13 mouse cellular contexts compared by ENCODE assay signal in genomic region chr11:104302628-104303027, GRCm38 (mm10).
DNase-seq lines count a peak whose midpoint lies in the region; ATAC-seq and TF ChIP-seq lines count a peak whose summit lies in the region.
"Had no signal": no experiment of that assay in that cellular context is flagged by ENCODE, and none has a peak within 500 bp of the region (broad histone marks: within the 10 kb centered on the region; RNA-seq: fewer than 3 reads in every experiment).

No protein-coding gene starts in this region.

- TF ChIP-seq POLR2A in limb, embryonic 14.5 days (IDR thresholded peaks at IDR 0.05; ENCODE audit: borderline replicate concordance, extremely low read depth, insufficient read depth, insufficient read length) = no peak

- TF ChIP-seq CTCF in lung, embryonic 14.5 days (IDR thresholded peaks at IDR 0.05; ENCODE audit: low read depth) = no peak

- H3K27me3 ChIP-seq in heart, embryonic 15.5 days = no peaks in the 10 kb centered on the region
- no peaks in the 10 kb centered on the region for H3K27me3 ChIP-seq in lung, embryonic 14.5 days (ENCODE audit: insufficient read depth, low read length)
- no peaks in the 10 kb centered on the region for H3K27me3 ChIP-seq in embryonic facial prominence, embryonic 10.5 days (replicated peaks; ENCODE audit: low read depth, poor library complexity, severe bottlenecking)
- no peaks in the 10 kb centered on the region for H3K27me3 ChIP-seq in limb, embryonic 14.5 days (ENCODE audit: control insufficient read depth, insufficient read depth, low read length)
- H3K27me3 ChIP-seq: neural tube, embryonic 15.5 days had no signal

- H3K4me1 ChIP-seq in heart, embryonic 15.5 days (replicated peaks) = peaks cover 5% of the 10 kb centered on the region; the same call in 1 of the 2 replicates
- H3K4me1 ChIP-seq in lung, embryonic 14.5 days (ENCODE audit: insufficient read depth) = no peaks in the 10 kb centered on the region
- H3K4me1 ChIP-seq in embryonic facial prominence, embryonic 10.5 days = peaks cover 29% of the 10 kb centered on the region
- peaks cover 10% of the 10 kb centered on the region; the same call in 1 of the 2 replicates for H3K4me1 ChIP-seq in limb, embryonic 14.5 days (ENCODE audit: control insufficient read depth, insufficient read depth, low read length)

- peak overlapping the region; percentile 21; the same call in 1 of the 2 replicates for H3K4me2 ChIP-seq in heart, embryonic 15.5 days
- peak overlapping the region; percentile 10; the same call in 1 of the 2 replicates for H3K4me2 ChIP-seq in lung, embryonic 14.5 days
- 0 out of 2 replicates have a peak overlapping the region, but pooled peaks have one; percentile 18 for H3K4me2 ChIP-seq in limb, embryonic 14.5 days (replicated peaks; ENCODE audit: low read depth, low read length, severe bottlenecking)
- H3K4me2 ChIP-seq: neural tube, embryonic 15.5 days had no signal

- no peak overlapping the region for H3K9ac ChIP-seq in heart, embryonic 15.5 days
- no peak overlapping the region; the same call in 1 of the 2 replicates for H3K9ac ChIP-seq in lung, embryonic 14.5 days
- H3K9ac ChIP-seq in limb, embryonic 14.5 days (ENCODE audit: low read depth, low read length, severe bottlenecking) = no peak overlapping the region
- H3K9ac ChIP-seq: neural tube, embryonic 15.5 days had no signal

- no peak for ATAC-seq in heart, embryonic 15.5 days (replicated peaks; ENCODE audit: insufficient number of reproducible peaks, insufficient read depth, low FRiP score, low read depth)
- ATAC-seq in lung, embryonic 14.5 days (ENCODE audit: insufficient read depth) = no peak
- no peak for ATAC-seq in limb, embryonic 14.5 days (ENCODE audit: low FRiP score, low read depth)
- ATAC-seq: forebrain, embryonic 16.5 days had no signal

- no peak overlapping the region for H3K27ac ChIP-seq in heart, embryonic 15.5 days
- H3K27ac ChIP-seq in lung, embryonic 14.5 days (ENCODE audit: low read depth) = no peak overlapping the region
- no peak overlapping the region for H3K27ac ChIP-seq in embryonic facial prominence, embryonic 10.5 days (replicated peaks)
- no peak overlapping the region for H3K27ac ChIP-seq in limb, embryonic 14.5 days (replicated peaks; ENCODE audit: low read depth, low read length)
- H3K27ac ChIP-seq: neural tube, embryonic 15.5 days had no signal

- no peak for DNase-seq in heart, adult 18-20 months
- DNase-seq in lung, embryonic 14.5 days = peak; percentile 22
- no peak for DNase-seq in lung, postnatal 36 days
- DNase-seq in embryonic facial prominence, embryonic 10.5 days (ENCODE audit: low spot score) = peak; percentile 41
- no peak for DNase-seq in limb, embryonic 14.5 days (ENCODE audit: low spot score)
- DNase-seq in thymus, postnatal 0 days (ENCODE audit: low spot score) = no peak
- no peak for DNase-seq in cerebellum, adult 11-12 months
- DNase-seq: cerebellum, postnatal 14 days; kidney, adult 11 months had no signal

- H3K36me3 ChIP-seq in heart, embryonic 15.5 days = no peaks in the 10 kb centered on the region
- no peaks in the 10 kb centered on the region for H3K36me3 ChIP-seq in lung, embryonic 14.5 days (ENCODE audit: insufficient read depth)
- H3K36me3 ChIP-seq in embryonic facial prominence, embryonic 10.5 days (replicated peaks) = no peaks in the 10 kb centered on the region
- H3K36me3 ChIP-seq in limb, embryonic 14.5 days (ENCODE audit: control insufficient read depth, insufficient read depth, low read length) = no peaks in the 10 kb centered on the region
- H3K36me3 ChIP-seq: midbrain, embryonic 10.5 days had no signal

- 47% methylated on average over 12 of the region's 12 CpGs for WGBS in heart, embryonic 15.5 days
- 32% methylated on average over 12 of the region's 12 CpGs for WGBS in lung, embryonic 14.5 days
- WGBS in embryonic facial prominence, embryonic 10.5 days = 56% methylated on average over 12 of the region's 12 CpGs
- WGBS in limb, embryonic 14.5 days = 33% methylated on average over 12 of the region's 12 CpGs

- no peak overlapping the region for H3K4me3 ChIP-seq in heart, embryonic 15.5 days
- no peak overlapping the region for H3K4me3 ChIP-seq in lung, embryonic 14.5 days (ENCODE audit: low read depth, low read length)
- H3K4me3 ChIP-seq in embryonic facial prominence, embryonic 10.5 days = peak overlapping the region; percentile 16; the same call in 1 of the 2 replicates
- no peak overlapping the region for H3K4me3 ChIP-seq in limb, embryonic 14.5 days (replicated peaks; ENCODE audit: low read length)
- H3K4me3 ChIP-seq: midbrain, embryonic 10.5 days; neural tube, embryonic 15.5 days had no signal

- H3K9me3 ChIP-seq in heart, embryonic 15.5 days (replicated peaks) = no peaks in the 10 kb centered on the region
- H3K9me3 ChIP-seq in lung, embryonic 14.5 days (ENCODE audit: low read depth, low read length) = no peaks in the 10 kb centered on the region
- no peaks in the 10 kb centered on the region for H3K9me3 ChIP-seq in embryonic facial prominence, embryonic 10.5 days
- no peaks in the 10 kb centered on the region for H3K9me3 ChIP-seq in limb, embryonic 14.5 days (ENCODE audit: control insufficient read depth, low read length)
- H3K9me3 ChIP-seq: midbrain, embryonic 10.5 days; neural tube, embryonic 15.5 days had no signal

Comparison
In these comparisons a context has a peak if more than half of its experiments do, and no peak if none do; other contexts are left out.
1. DNase-seq: peak in lung, embryonic 14.5 days (single experiment) and embryonic facial prominence, embryonic 10.5 days (single experiment); none in heart, adult 18-20 months (0 of 2), lung, postnatal 36 days (single experiment), limb, embryonic 14.5 days (single experiment), thymus, postnatal 0 days (single experiment) and cerebellum, adult 11-12 months (single experiment).
2. Peak in every context shown above with its lines, with median percentiles within 50 percentile points of each other: H3K4me2 ChIP-seq.